Mouse (Mus musculus) bone marrow, adult 2 months (tissue): ENCODE measurements at regions not wholly inside any gene's neighbourhood (a gene's known extent, or its start where the extent isn't known, plus 50 kb on each side); places are given as distances from the start of the nearest gene placed in this dataset.
"Not testable (repeated sequence)": the region's sequence is repeated elsewhere in the genome, so short reads cannot be mapped to it uniquely, and the experiment has no call there.

Experiments
- H3K27ac ChIP-seq: fragments of 200-500 bp; 2 replicates; pipeline ENCODE4 v1.5.1; 2012; ENCODE audit warnings: low read depth, mild to moderate bottlenecking, control low read depth, inconsistent platforms, low read length; ENCODE audit not compliant: control insufficient read depth, poor library complexity, insufficient read depth
- H3K4me1 ChIP-seq: fragments of 200-500 bp; 2 replicates; pipeline ENCODE4 v1.6.1; 2011; ENCODE audit warnings: low read length; ENCODE audit not compliant: control insufficient read depth, insufficient read depth
- H3K4me3 ChIP-seq: fragments of 200-500 bp; replicated peaks from 2 replicates; pipeline ENCODE3; 2011; ENCODE audit warnings: mild to moderate bottlenecking, low read depth, low read length, control low read depth; ENCODE audit not compliant: control insufficient read depth
- CTCF ChIP-seq: fragments of 200-500 bp; IDR thresholded peaks from 2 replicates; pipeline ENCODE4 v1.5.1; 2011; ENCODE audit warnings: low read length, control low read depth; ENCODE audit not compliant: control insufficient read depth, insufficient read depth
- POLR2A ChIP-seq: fragments of 200-500 bp; IDR thresholded peaks from 2 replicates; pipeline ENCODE4 v1.6.1; 2011; ENCODE audit warnings: low read depth, mild to moderate bottlenecking, control low read depth, low read length, borderline replicate concordance; ENCODE audit not compliant: control insufficient read depth
- WGBS: fragments of 180-500 bp; shearing (Covaris S2); methylation state at CpG from one replicate; pipeline ENCODE4 v1.1.7; 2018; 5-methylcytosine and 5-hydroxymethylcytosine counted together

DNA sequence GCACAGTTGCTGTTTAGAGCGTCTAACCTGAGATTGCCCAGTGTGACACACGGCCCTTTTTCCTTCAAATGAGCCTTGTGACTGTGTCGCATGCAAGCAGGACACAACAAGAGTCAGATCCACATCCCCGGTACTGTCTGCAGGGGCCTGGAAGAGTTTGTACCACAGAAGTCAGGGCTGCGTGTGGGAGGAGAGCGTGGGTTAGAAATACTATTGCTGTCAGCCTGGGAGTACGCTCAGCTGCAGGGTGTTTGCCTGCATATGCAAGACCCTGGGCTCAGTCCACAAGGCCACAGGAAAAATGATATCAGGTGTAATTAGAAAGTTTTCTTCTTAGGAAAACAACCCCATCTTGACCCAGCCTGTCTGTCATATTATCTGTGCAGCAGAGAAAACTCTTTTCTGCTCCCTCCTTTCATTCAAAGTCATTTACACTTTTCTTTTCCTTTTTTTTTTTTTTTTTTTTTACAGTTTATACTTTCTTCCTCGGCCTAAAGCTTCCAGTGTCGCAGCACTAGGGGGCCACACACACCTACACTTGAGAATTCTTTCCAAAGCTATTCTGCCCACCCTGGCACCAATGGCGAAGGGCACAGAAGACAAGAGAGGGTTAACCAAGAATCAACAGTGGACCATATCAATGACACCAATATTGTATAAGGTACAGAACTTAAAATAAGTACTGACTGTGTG, 168.3 kb downstream of the Cdca7 start:
- no peaks in the 10 kb centered on the region; the same call in 1 of the 2 replicates for H3K4me1 ChIP-seq
- H3K27ac ChIP-seq: no peak overlapping the region
- no peak for TF ChIP-seq CTCF
- TF ChIP-seq POLR2A: no peak
- WGBS: 80% methylated on average over 10 of the region's 10 CpGs
- H3K4me3 ChIP-seq: no peak overlapping the region

DNA sequence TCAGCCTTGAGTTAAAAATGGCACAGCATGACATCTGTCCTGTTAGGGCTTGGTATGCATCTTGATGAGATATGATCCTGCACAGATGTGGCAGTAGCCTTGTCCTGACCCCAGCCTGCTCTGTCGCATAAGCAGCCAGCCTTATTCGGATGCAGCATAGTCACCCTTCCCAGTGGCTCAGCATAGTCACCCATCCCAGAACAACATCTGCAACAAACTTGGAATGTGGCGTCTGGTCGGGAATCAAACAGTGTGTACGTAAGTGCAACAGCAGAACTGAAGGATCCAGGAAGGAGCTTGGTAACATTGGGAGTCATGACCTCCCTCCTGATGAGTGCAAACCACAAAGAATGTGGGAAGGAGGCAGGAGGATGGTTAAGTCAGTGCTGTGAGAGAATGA, 171.7 kb downstream of the Cdca7 start:
- no peak overlapping the region for H3K27ac ChIP-seq
- WGBS: 82% methylated on average over 5 of the region's 5 CpGs
- no peaks in the 10 kb centered on the region; the same call in 1 of the 2 replicates for H3K4me1 ChIP-seq
- TF ChIP-seq POLR2A (no peak), CTCF (no peak)
- H3K4me3 ChIP-seq: no peak overlapping the region

DNA sequence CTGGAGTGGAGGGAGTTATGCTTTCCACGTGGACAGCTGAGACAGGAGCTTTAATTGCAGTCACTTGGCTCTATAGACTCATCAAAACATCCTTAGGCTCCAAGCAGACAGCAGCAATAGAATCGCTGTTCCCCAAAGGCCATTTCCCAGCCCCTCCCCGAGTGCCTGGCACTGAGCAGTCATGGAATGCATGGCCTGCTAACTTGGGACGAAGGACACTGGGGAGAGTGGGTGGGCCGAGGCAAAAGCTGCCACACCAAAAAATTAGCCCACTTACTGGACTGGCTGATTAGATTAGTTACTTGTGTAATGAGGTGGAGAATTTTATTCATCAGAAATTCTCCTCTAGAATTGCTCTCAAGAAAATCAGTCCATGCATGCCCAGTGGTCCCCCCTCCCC, 172.3 kb downstream of the Cdca7 start:
- Histone ChIP-seq H3K4me3 (no peak overlapping the region), H3K4me1 (no peaks in the 10 kb centered on the region; the same call in 1 of the 2 replicates), H3K27ac (no peak overlapping the region)
- WGBS: 74% methylated on average over 5 of the region's 5 CpGs
- TF ChIP-seq CTCF (no peak), POLR2A (no peak)

DNA sequence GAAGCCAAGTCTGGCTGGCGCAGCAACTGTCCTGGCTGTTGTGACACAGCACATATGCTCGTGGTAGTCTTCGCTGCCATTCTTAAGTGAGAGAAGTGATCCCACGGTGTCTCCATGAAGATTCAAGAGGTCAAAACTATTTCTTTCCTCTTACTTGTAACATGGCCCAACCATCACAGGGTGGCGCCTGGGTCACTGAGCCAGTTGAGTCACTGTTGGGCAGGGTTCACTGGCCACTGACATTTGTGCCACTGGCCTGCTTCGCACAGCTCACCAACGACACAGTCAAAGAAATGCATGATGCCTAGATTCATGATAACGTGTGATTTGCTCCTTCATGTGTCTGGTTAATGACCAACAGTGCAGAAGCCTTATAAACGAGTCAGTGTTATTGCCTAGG, 179.9 kb downstream of the Cdca7 start:
- TF ChIP-seq POLR2A (no peak), CTCF (no peak)
- 74% methylated on average over 9 of the region's 9 CpGs for WGBS
- Histone ChIP-seq H3K4me3 (no peak overlapping the region), H3K27ac (no peak overlapping the region), H3K4me1 (no peaks in the 10 kb centered on the region)

DNA sequence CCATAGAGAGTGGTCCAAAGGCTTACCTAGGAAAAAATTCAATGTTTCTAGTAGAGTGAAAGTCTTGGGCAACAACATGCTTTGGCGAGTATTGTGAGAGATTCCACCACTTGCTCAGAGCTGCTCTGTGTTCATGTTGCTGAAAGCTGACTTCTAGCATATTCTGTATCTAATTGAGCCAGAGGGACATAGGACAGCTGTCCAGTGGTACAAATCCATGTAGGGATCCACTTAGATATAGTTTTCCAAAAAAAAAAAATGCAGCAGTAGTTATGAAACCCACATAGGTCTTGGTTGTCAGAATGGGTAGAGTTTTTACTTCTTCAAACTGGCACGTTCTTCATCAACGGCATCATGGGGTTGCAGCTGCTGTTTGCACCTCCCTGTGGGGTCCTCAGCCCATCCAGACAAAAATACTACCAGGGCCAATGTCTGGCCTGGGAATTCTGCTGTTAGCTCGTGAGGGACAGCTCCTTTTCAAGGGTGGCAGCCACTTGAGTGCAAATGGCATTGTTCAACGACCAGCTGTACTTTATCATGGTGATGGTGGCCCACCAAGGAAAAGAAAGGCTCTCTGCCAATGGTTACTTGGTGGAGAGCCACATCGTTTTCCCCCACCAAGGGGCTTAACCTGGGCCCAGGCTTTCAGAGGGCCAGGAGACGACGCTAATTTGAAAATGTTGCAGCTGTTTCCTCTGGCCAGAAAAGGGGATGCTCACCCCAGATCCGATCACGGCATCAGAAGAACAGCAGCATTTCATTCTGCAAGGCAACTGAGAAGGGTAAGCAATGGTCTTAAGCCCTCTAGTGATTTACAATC, 181.4 kb downstream of the Cdca7 start:
- no peak for TF ChIP-seq CTCF
- no peak for TF ChIP-seq POLR2A
- H3K27ac ChIP-seq: no peak overlapping the region
- 40% methylated on average over 10 of the region's 10 CpGs for WGBS
- H3K4me1 ChIP-seq: peaks cover 1% of the 10 kb centered on the region; the same call in 1 of the 2 replicates
- no peak overlapping the region for H3K4me3 ChIP-seq

DNA sequence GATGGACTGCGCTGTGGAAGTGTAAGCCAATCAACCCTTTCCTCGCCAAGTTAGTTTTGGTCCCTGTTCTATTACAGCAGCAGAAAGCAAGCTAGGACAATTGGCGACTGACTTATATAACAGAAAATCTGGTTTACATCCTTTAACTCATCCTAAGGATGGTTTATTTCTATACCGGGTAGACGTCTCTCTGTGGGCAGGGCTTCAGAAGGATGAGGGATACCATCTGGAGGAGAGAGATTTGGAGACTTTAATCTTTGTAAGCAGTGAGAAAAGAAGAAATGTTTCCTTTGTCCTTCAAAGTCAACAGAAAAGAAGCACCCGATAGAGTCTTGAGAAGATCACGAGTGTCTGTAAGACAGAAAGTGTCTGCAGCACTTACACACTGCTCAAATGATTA, 186.4 kb downstream of the Cdca7 start:
- H3K4me1 ChIP-seq: peaks cover 1% of the 10 kb centered on the region; the same call in 1 of the 2 replicates

DNA sequence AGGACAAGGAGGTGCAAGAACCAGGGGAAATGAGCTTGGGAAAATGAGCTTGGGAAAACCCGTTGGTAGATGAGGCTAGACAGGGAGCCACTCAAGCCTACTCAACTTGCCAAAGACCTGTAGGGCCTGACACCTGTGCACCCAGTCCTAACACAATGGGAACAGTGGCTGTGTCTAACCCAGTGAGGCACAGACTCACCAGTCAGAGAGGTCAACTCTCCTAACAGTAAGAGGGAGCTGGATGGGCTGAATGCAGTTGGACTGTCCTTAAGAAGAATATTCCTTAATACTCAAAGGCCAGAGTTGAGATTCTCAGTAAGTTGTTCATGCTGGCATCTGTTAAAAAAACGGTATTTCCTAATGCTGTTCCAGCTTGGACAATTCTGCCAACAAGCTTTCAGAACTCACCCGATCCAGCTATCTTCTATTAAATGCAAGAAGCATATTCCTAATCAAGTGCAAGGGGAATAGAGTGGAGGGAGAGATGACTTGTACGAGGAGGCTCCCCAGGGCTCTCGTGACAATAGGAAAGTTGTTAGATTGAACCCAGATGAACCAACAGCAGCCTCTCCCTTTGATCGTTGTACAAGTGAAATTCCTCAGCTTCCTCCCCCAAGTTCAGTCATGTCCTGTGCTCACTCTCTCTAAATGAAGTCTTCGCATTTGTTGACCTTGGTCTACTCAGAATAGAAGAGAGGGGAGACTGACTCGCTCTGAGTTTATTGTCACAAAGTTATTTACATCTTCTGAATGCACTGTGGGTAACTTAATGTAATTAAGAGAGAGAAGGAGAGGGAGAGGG, 187.2 kb downstream of the Cdca7 start:
- H3K4me1 ChIP-seq: peaks cover 1% of the 10 kb centered on the region; the same call in 1 of the 2 replicates
- TF ChIP-seq POLR2A (no peak), CTCF (no peak)
- no peak overlapping the region for H3K4me3 ChIP-seq
- WGBS: 83% methylated on average over 8 of the region's 8 CpGs
- H3K27ac ChIP-seq: no peak overlapping the region

More for the DNA sequence above, 186.4 kb downstream of the Cdca7 start:
- WGBS: 81% methylated on average over 7 of the region's 7 CpGs
- Histone ChIP-seq H3K4me3 (no peak overlapping the region), H3K27ac (no peak overlapping the region)
- TF ChIP-seq POLR2A (no peak), CTCF (no peak)

DNA sequence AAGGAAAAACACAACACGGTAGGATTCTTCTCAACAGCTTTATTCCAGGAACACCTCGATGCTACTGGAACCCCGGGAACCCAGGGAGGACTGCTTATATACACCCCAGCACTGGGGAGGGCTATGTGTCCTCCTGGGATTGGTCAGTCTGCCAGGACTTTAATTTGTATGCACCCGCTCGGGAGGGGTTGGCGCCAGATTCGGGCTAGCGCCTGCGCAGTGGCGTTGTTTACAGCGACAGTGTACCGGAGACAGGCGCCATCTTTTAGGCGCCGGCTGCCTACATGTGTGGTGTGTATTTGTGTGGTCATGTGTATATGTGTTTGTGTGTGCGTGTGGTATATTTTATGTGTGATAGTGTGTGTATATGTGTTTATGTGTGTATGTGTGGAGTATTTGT, 191.4 kb downstream of the Cdca7 start:
- H3K4me1 ChIP-seq, H3K4me3 ChIP-seq, H3K27ac ChIP-seq: not testable (repeated sequence)
- WGBS: 92% methylated on average over 16 of the region's 16 CpGs
